Mouse (Mus musculus) cerebellum, adult 11-12 months (tissue): ENCODE measurements around the gene Socs7.

Experiments used
- DNase-seq: peaks from one replicate; pipeline ENCODE4 v3.0.0; 2022

Socs7 gene

GRCm38 (mm10) chr11:97343619-97344018, 18.7 kb upstream of the Socs7 start:
- DNase-seq, result no peak

- no peak for DNase-seq
These were observed 16.9 kb upstream of the Socs7 start for GRCm38 (mm10) chr11:97345446-97345845.

- peak; percentile 73 for DNase-seq
These were observed 16.0 kb upstream of the Socs7 start for GRCm38 (mm10) chr11:97346383-97346782.

- DNase-seq, result no peak
These were observed 15.1 kb upstream of the Socs7 start for GRCm38 (mm10) chr11:97347291-97347690.

GRCm38 (mm10) chr11:97350035-97350434, 12.3 kb upstream of the Socs7 start:
- DNase-seq, result peak; percentile 75

GRCm38 (mm10) chr11:97352027-97352684, 10.2 kb upstream of the Socs7 start, which contains the start of gene Gpr179:
TSS of gene Gpr179 (minus strand) at chr11:97352077.
- DNase-seq, result no peak

- DNase-seq, result no peak
These were observed 9.3 kb upstream of the Socs7 start for GRCm38 (mm10) chr11:97352935-97353597.

GRCm38 (mm10) chr11:97354646-97355045, 7.7 kb upstream of the Socs7 start:
- no peak for DNase-seq

GRCm38 (mm10) chr11:97355247-97355646, 7.1 kb upstream of the Socs7 start:
- no peak for DNase-seq

GRCm38 (mm10) chr11:97357663-97358062, 4.7 kb upstream of the Socs7 start:
- DNase-seq, result peak; percentile 59

GRCm38 (mm10) chr11:97362649-97362942, 245 bp downstream of the Socs7 start:
- DNase-seq, result peak; percentile 60

- DNase-seq, result peak; percentile 42
These were observed 742 bp downstream of the Socs7 start for GRCm38 (mm10) chr11:97362943-97363643.

- DNase-seq, result peak; percentile 34
These were observed 1.3 kb downstream of the Socs7 start for GRCm38 (mm10) chr11:97363644-97363995.

GRCm38 (mm10) chr11:97365556-97365955, 3.2 kb downstream of the Socs7 start:
- no peak for DNase-seq

- DNase-seq, result peak; percentile 63
These were observed 6.2 kb downstream of the Socs7 start for GRCm38 (mm10) chr11:97368501-97368900.

- peak; percentile 96 for DNase-seq
These were observed 8.2 kb downstream of the Socs7 start for GRCm38 (mm10) chr11:97370329-97371091.

GRCm38 (mm10) chr11:97372159-97372864, 10.0 kb downstream of the Socs7 start:
- peak; percentile 72 for DNase-seq

- DNase-seq, result no peak
These were observed 11.1 kb downstream of the Socs7 start for GRCm38 (mm10) chr11:97373402-97373801.

- DNase-seq, result no peak
These were observed 17.7 kb downstream of the Socs7 start for GRCm38 (mm10) chr11:97380036-97380435.

- DNase-seq, result no peak
These were observed 20.7 kb downstream of the Socs7 start for GRCm38 (mm10) chr11:97383017-97383416.

GRCm38 (mm10) chr11:97383764-97384163, 21.4 kb downstream of the Socs7 start:
- no peak for DNase-seq

GRCm38 (mm10) chr11:97387811-97388210, 25.5 kb downstream of the Socs7 start:
- DNase-seq, result no peak

GRCm38 (mm10) chr11:97389127-97389526, 26.8 kb downstream of the Socs7 start:
- DNase-seq, result no peak
